Mouse (Mus musculus) myocyte (in vitro differentiated cells): ENCODE results near the gene Kat2b. TPM values are rescaled to one million over a fixed set of nuclear protein-coding genes. Genes with fewer than 3 reads are reported as not detected.

ENCODE experiments used
- H3K27me3 ChIP-seq: one replicate; pipeline ENCODE4 v1.6.1; 2011; ENCODE audit not compliant: control insufficient read depth, insufficient read depth, insufficient read length
- H3K36me3 ChIP-seq: one replicate; pipeline ENCODE4 v1.6.1; 2011; ENCODE audit not compliant: control insufficient read depth, insufficient read depth
- H3K4me2 ChIP-seq: one replicate; pipeline ENCODE4 v1.6.1; 2011; ENCODE audit warnings: low read depth, control low read depth
- H3K4me3 ChIP-seq: one replicate; pipeline ENCODE4 v1.5.1; 2011; ENCODE audit warnings: mild to moderate bottlenecking, control low read depth, moderate library complexity
- H3K79me2 ChIP-seq: one replicate; pipeline ENCODE4 v1.6.1; 2011; ENCODE audit not compliant: control insufficient read depth, insufficient read depth
- H3ac ChIP-seq: one replicate; pipeline ENCODE4 v1.6.1; 2011; ENCODE audit not compliant: control insufficient read depth, insufficient read length
- CEBPB ChIP-seq: IDR thresholded peaks from 2 replicates; pipeline ENCODE4 v1.6.1; 2011; ENCODE audit warnings: mild to moderate bottlenecking, moderate library complexity; ENCODE audit not compliant: poor library complexity, insufficient read depth, severe bottlenecking
- E2F4 ChIP-seq: IDR thresholded peaks from one replicate; pipeline ENCODE4 v1.6.1; 2011; ENCODE audit warnings: mild to moderate bottlenecking, control low read depth, moderate library complexity; ENCODE audit not compliant: insufficient read depth
- MAX ChIP-seq: IDR thresholded peaks from one replicate; pipeline ENCODE4 v1.6.1; 2011; ENCODE audit warnings: low read depth, mild to moderate bottlenecking, control low read depth
- MYOD1 ChIP-seq, 3 experiments: IDR thresholded peaks; one replicate each; pipeline ENCODE4 v1.6.1; 2011; ENCODE audit warnings: control low read depth in 2 of 3, low read depth in 2 of 3, mild to moderate bottlenecking in 2 of 3, moderate library complexity in 1 of 3; ENCODE audit not compliant: insufficient read length in 2 of 3, control insufficient read depth in 1 of 3
- MYOG ChIP-seq, 3 experiments: IDR thresholded peaks; one replicate each; pipeline ENCODE4 v1.6.1; 2011; ENCODE audit warnings: control low read depth in 2 of 3, low read depth in 2 of 3, mild to moderate bottlenecking in 2 of 3; ENCODE audit not compliant: insufficient read length in 2 of 3, control insufficient read depth in 1 of 3, insufficient read depth in 1 of 3
- POLR2A ChIP-seq: IDR thresholded peaks from one replicate; pipeline ENCODE4 v1.6.1; 2011; ENCODE audit warnings: low read depth, mild to moderate bottlenecking, control low read depth, moderate library complexity; ENCODE audit not compliant: insufficient read length
- POLR2AphosphoS2 ChIP-seq: IDR thresholded peaks from one replicate; pipeline ENCODE4 v1.6.1; 2011; ENCODE audit warnings: low read depth, control low read depth; ENCODE audit not compliant: insufficient read length
- REST ChIP-seq: IDR thresholded peaks from one replicate; pipeline ENCODE4 v1.6.1; 2011; ENCODE audit warnings: mild to moderate bottlenecking, control low read depth, moderate library complexity; ENCODE audit not compliant: insufficient read depth, insufficient read length
- SRF ChIP-seq: IDR thresholded peaks from one replicate; pipeline ENCODE4 v1.6.1; 2011; ENCODE audit warnings: low read depth; ENCODE audit not compliant: control insufficient read depth, insufficient read length
- TCF12 ChIP-seq: IDR thresholded peaks from one replicate; pipeline ENCODE4 v1.6.1; 2011; ENCODE audit warnings: mild to moderate bottlenecking, control low read depth; ENCODE audit not compliant: poor library complexity, insufficient read depth, severe bottlenecking
- TCF3 ChIP-seq: IDR thresholded peaks from one replicate; pipeline ENCODE4 v1.6.1; 2011; ENCODE audit warnings: low read depth, control low read depth; ENCODE audit not compliant: insufficient read length
- USF1 ChIP-seq: IDR thresholded peaks from one replicate; pipeline ENCODE4 v1.6.1; 2011; ENCODE audit warnings: low read depth, mild to moderate bottlenecking, control low read depth, moderate library complexity
- polyA plus RNA-seq: library from polyadenylated mRNA; unstranded; fragments of >200 nt; fragmentation: generic; extraction: Trizol; gene quantifications from one replicate; pipeline ENCODE4 v1.2.1, GENCODE M21; 2012; ENCODE audit warnings: missing spikeins

Kat2b gene
- polyA plus RNA-seq, 1 experiment, result 4.2 TPM

- Histone ChIP-seq H3K4me3 (no peak overlapping the region), H3K27me3 (no peaks in the 10 kb centered on the region), H3K4me2 (no peak overlapping the region), H3ac (no peak overlapping the region), H3K79me2 (no peaks in the 10 kb centered on the region), H3K36me3 (no peaks in the 10 kb centered on the region)
- TF ChIP-seq E2F4, result no peak
- TF ChIP-seq SRF, result no peak
- no peak for TF ChIP-seq POLR2A
- no peak for TF ChIP-seq POLR2AphosphoS2
- TF ChIP-seq CEBPB, result no peak
- no peak for TF ChIP-seq MYOD1 (IDR thresholded peaks at IDR 0.05; ENCODE audit: control insufficient read depth in 1 of 3, insufficient read length in 2 of 3, low read depth in 2 of 3)
- TF ChIP-seq TCF3, result no peak
- no peak for TF ChIP-seq USF1
- no peak for TF ChIP-seq MYOG (IDR thresholded peaks at IDR 0.05; ENCODE audit: control insufficient read depth in 1 of 3, insufficient read depth in 1 of 3, insufficient read length in 2 of 3, low read depth in 2 of 3)
- TF ChIP-seq TCF12, result no peak
These were observed 12.6 kb upstream of the Kat2b start for GRCm38 (mm10) chr17:53554088-53554487.

- no peaks in the 10 kb centered on the region for H3K79me2 ChIP-seq
These were observed 11.8 kb upstream of the Kat2b start for GRCm38 (mm10) chr17:53554813-53555212.

GRCm38 (mm10) chr17:53557443-53557842, 9.2 kb upstream of the Kat2b start:
- no peak overlapping the region for H3K4me2 ChIP-seq
- TF ChIP-seq MYOG (IDR thresholded peaks at IDR 0.05; ENCODE audit: control insufficient read depth in 1 of 3, insufficient read depth in 1 of 3, insufficient read length in 2 of 3, low read depth in 2 of 3) (no peak), SRF (no peak), TCF3 (no peak), MAX (no peak), TCF12 (no peak), POLR2AphosphoS2 (no peak), POLR2A (no peak), CEBPB (no peak), E2F4 (no peak), USF1 (no peak), REST (no peak), MYOD1 (IDR thresholded peaks at IDR 0.05; ENCODE audit: control insufficient read depth in 1 of 3, insufficient read length in 2 of 3, low read depth in 2 of 3) (no peak)
- H3ac ChIP-seq, result no peak overlapping the region
- H3K4me3 ChIP-seq, result no peak overlapping the region
- no peaks in the 10 kb centered on the region for H3K79me2 ChIP-seq
- no peaks in the 10 kb centered on the region for H3K36me3 ChIP-seq
- no peaks in the 10 kb centered on the region for H3K27me3 ChIP-seq

More at GRCm38 (mm10) chr17:53554813-53555212, 11.8 kb upstream of the Kat2b start:
- Histone ChIP-seq H3K4me2 (no peak overlapping the region), H3K36me3 (no peaks in the 10 kb centered on the region), H3K27me3 (no peaks in the 10 kb centered on the region), H3ac (no peak overlapping the region), H3K4me3 (no peak overlapping the region)
- TF ChIP-seq E2F4 (no peak), CEBPB (no peak)

GRCm38 (mm10) chr17:53559646-53560045, 7.0 kb upstream of the Kat2b start:
- no peak overlapping the region for H3K4me3 ChIP-seq
- TF ChIP-seq CEBPB (no peak), TCF3 (no peak), MAX (no peak), MYOG (IDR thresholded peaks at IDR 0.05; ENCODE audit: control insufficient read depth in 1 of 3, insufficient read depth in 1 of 3, insufficient read length in 2 of 3, low read depth in 2 of 3) (no peak), MYOD1 (IDR thresholded peaks at IDR 0.05; ENCODE audit: control insufficient read depth in 1 of 3, insufficient read length in 2 of 3, low read depth in 2 of 3) (no peak)
- no peak overlapping the region for H3ac ChIP-seq

GRCm38 (mm10) chr17:53561458-53562029, 5.1 kb upstream of the Kat2b start:
- Histone ChIP-seq H3K4me3 (no peak overlapping the region), H3K27me3 (no peaks in the 10 kb centered on the region), H3K79me2 (no peaks in the 10 kb centered on the region), H3ac (no peak overlapping the region), H3K36me3 (no peaks in the 10 kb centered on the region), H3K4me2 (no peak overlapping the region)
- no peak for TF ChIP-seq MYOD1 (IDR thresholded peaks at IDR 0.05; ENCODE audit: control insufficient read depth in 1 of 3, insufficient read length in 2 of 3, low read depth in 2 of 3)
- no peak for TF ChIP-seq REST
- no peak for TF ChIP-seq MAX
- no peak for TF ChIP-seq SRF
- no peak for TF ChIP-seq CEBPB

More at GRCm38 (mm10) chr17:53559646-53560045, 7.0 kb upstream of the Kat2b start:
- Histone ChIP-seq H3K27me3 (no peaks in the 10 kb centered on the region), H3K36me3 (no peaks in the 10 kb centered on the region), H3K4me2 (no peak overlapping the region), H3K79me2 (no peaks in the 10 kb centered on the region)
